Mouse (Mus musculus) mammary gland, adult 2 months (tissue): Measurements from ENCODE around the gene Slc41a1. TPM values are rescaled to one million over a fixed set of nuclear protein-coding genes. Genes with fewer than 3 reads are reported as not detected.

Experiments
- polyA plus RNA-seq: library from polyadenylated mRNA; depleted of rRNA; stranded (reverse); fragments of >200 nt; gene quantifications from 2 replicates; pipeline ENCODE4 v1.2.3, GENCODE M21; 2012; ENCODE audit warnings: low replicate concordance; rRNA removed

Gene Slc41a1
- polyA plus RNA-seq = 56.5 and 58.7 TPM in 2 replicates

DNA sequence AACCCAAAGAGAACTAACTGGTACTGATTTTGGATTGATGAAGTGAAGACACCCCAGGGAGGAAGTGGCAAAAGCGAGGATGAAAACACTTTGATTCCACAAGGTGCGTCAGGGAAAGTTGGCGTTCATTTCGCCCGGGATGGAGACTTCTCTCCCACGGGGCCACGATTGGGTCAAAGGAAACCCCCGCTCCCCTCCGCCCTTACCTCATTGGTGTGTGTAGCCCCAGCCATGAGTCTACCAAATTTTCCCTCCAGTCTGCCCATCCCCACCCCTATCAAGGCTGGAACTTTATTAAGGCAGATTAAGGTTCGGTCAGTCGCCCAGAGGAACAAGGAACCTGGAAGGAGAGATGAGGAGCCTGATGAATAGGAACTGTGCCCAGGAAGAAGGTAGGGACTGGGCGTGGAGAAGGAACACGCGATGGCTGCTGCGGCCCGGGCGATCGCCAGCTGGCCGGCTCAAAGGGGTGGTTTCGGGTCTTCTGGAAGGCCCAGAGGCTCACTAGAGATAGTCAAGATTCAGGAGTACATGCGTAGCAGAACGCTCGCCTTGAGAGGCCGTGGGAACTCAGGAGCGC lies at the start of gene Slc41a1:
TSS of gene Slc41a1 (plus strand) at position 287 of the 580 bp plus-strand sequence.

DNA sequence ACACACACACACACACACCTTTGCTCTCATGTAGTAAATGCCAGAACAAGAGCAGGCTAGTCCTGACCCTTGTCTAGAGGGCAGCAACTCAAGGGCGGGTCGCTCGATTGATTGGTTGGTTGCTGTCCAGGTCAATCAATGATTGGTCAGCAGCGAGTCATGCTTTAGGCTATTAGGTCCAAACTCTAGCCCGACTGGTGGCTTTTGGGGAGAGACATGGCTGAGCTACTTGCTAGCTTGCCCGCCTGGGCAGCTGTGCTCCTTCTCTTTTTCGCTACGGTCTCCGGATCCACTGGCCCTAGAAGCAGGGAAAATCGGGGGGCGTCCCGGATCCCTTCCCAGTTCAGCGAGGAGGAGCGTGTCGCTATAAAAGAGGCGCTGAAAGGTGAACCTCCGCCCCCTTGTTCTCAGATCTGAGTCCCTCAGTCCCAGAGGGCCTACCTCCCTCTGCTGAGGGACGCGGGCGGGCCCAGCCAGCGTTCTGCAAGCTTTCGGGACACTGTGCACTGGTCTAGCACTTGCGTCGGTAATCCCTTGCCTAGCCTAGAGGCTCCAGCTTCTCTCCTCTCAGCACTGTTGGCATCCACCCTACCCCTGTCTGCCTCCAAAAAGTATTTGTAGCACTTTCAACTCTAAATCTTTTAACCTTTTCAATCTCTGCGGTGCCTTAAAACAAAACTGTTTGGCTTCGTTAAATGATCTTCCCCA lies 29.9 kb upstream of the Slc41a1 start, which contains the start of gene Pm20d1:
TSS of gene Pm20d1 (plus strand) at position 180 of the 708 bp plus-strand sequence.

DNA sequence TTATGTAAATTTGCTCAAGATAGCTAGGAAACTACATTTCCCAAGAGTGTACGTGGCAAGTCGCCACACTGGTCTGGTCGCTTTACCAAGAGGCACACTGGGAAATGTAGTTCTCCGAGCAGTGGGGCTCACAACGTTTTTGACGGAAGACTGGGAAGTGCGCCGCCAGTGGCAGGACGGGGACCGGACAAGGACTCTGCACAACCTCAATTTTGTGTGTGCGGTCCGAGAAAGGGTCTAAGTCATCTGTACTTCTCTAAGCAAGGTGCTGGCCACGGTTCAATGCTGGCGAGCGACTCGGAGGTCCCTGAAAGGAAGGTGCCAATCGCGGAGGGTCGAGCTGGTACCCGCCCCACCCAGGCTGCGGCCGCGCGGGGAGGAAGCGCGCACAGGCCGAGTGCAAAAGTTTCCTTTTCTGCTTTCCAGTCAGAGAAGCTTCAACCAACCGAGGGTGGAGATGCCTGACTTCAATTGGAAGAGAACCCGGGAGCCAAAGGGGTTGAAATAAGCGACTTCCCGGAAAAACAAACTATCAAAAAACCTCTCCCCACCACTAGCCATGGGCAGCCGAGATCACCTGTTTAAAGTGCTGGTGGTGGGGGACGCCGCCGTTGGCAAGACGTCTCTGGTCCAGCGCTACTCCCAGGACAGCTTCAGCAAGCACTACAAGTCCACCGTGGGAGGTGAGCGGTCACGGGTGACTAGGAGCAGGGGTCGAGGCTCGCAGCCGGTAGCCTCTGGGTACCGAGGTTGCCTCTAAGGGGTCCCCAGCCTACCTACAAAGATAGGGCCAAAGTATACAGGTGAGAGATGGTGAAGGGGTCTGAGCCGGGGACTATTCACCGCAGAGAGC lies 40.0 kb downstream of the Slc41a1 start, which contains the start of gene Rab29:
TSS of gene Rab29 (plus strand) at position 132 of the 853 bp plus-strand sequence.

Other genes starting within 250 kb of the Slc41a1 start
- gene Avpr1b, start 228.3 kb upstream of the Slc41a1 start, polyA plus RNA-seq = not detected in 2 replicates
- gene Ctse, start 189.2 kb upstream of the Slc41a1 start, polyA plus RNA-seq = 13.5 and 22.8 TPM in 2 replicates
- gene Rab7b, start 138.8 kb upstream of the Slc41a1 start, polyA plus RNA-seq = 11.5 and 22.1 TPM in 2 replicates
- gene Slc26a9, start 83.5 kb upstream of the Slc41a1 start, polyA plus RNA-seq = 0.17 TPM in 1 of 2 replicates, not detected in the other
- gene Pm20d1, start 30.1 kb upstream of the Slc41a1 start, polyA plus RNA-seq = 2.1 and 5.6 TPM in 2 replicates
- 24.1 and 41.9 TPM in 2 replicates for gene Rab29, start 39.7 kb downstream of the Slc41a1 start, polyA plus RNA-seq
- gene Nucks1, start 83.0 kb downstream of the Slc41a1 start, polyA plus RNA-seq = 4.4 and 11.7 TPM in 2 replicates
- gene Slc45a3, start 135.5 kb downstream of the Slc41a1 start, polyA plus RNA-seq = 14.3 and 14.6 TPM in 2 replicates
- gene Elk4, start 180.1 kb downstream of the Slc41a1 start, polyA plus RNA-seq = 28.4 and 31.0 TPM in 2 replicates
- gene Mfsd4a, start 240.6 kb downstream of the Slc41a1 start, polyA plus RNA-seq = 4.3 and 9.2 TPM in 2 replicates